Mouse (Mus musculus) small intestine, adult 2 months (tissue): Measurements from ENCODE around the gene Efemp2. TPM values are rescaled to one million over a fixed set of nuclear protein-coding genes. Genes with fewer than 3 reads are reported as not detected.

Source experiments
- H3K27ac ChIP-seq: fragments of 200-500 bp; 2 replicates; pipeline ENCODE4 v1.5.1; 2012; ENCODE audit warnings: low read depth, low read length, control low read depth, inconsistent platforms; ENCODE audit not compliant: insufficient read depth
- H3K27me3 ChIP-seq: fragments of 200-500 bp; 2 replicates; pipeline ENCODE4 v1.6.1; 2012; ENCODE audit warnings: mild to moderate bottlenecking, moderate library complexity, low read length, inconsistent platforms; ENCODE audit not compliant: control insufficient read depth, insufficient read depth
- H3K36me3 ChIP-seq: fragments of 200-500 bp; 2 replicates; pipeline ENCODE4 v1.6.1; 2012; ENCODE audit warnings: mild to moderate bottlenecking, low read length, control low read depth, inconsistent platforms; ENCODE audit not compliant: control insufficient read depth, insufficient read depth
- H3K4me1 ChIP-seq: fragments of 200-500 bp; 2 replicates; pipeline ENCODE4 v1.6.1; 2012; ENCODE audit warnings: low read length, inconsistent platforms, mixed read lengths; ENCODE audit not compliant: control insufficient read depth, insufficient read depth, insufficient read length
- H3K4me3 ChIP-seq: fragments of 200-500 bp; 2 replicates; pipeline ENCODE4 v1.5.1; 2012; ENCODE audit warnings: low read depth, mild to moderate bottlenecking, control low read depth, inconsistent platforms, low read length, moderate library complexity
- CTCF ChIP-seq: fragments of 200-500 bp; IDR thresholded peaks from 2 replicates; pipeline ENCODE4 v1.5.1; 2012; ENCODE audit warnings: low read depth, mild to moderate bottlenecking, control low read depth, inconsistent platforms, low read length, moderate library complexity, mixed read lengths; ENCODE audit not compliant: insufficient replicate concordance, insufficient read length; ENCODE audit errors: extremely low read depth
- POLR2A ChIP-seq: fragments of 200-500 bp; IDR thresholded peaks from 2 replicates; pipeline ENCODE4 v1.6.1; 2012; ENCODE audit warnings: low read depth, mild to moderate bottlenecking, control low read depth, inconsistent platforms, low read length, moderate library complexity
- WGBS: fragments of 180-500 bp; shearing (Covaris S2); methylation state at CpG from one replicate; pipeline ENCODE4 v1.1.7; 2018; 5-methylcytosine and 5-hydroxymethylcytosine counted together
- polyA plus RNA-seq: library from polyadenylated mRNA; depleted of rRNA; stranded (reverse); fragments of >200 nt; gene quantifications from 2 replicates; pipeline ENCODE4 v1.2.3, GENCODE M21; 2012

Efemp2 gene
- polyA plus RNA-seq, 1 experiment, result 26.5 TPM

GRCm38 (mm10) chr19:5444954-5445353 lies 28.8 kb upstream of the Efemp2 start:
- Histone ChIP-seq H3K27ac (no peak overlapping the region), H3K36me3 (no peaks in the 10 kb centered on the region), H3K4me1 (peaks cover 13% of the 10 kb centered on the region), H3K4me3 (no peak overlapping the region), H3K27me3 (peaks cover 17% of the 10 kb centered on the region)
- 35% methylated on average over 7 of the region's 7 CpGs for WGBS
- TF ChIP-seq CTCF, result no peak
- no peak for TF ChIP-seq POLR2A

DNA sequence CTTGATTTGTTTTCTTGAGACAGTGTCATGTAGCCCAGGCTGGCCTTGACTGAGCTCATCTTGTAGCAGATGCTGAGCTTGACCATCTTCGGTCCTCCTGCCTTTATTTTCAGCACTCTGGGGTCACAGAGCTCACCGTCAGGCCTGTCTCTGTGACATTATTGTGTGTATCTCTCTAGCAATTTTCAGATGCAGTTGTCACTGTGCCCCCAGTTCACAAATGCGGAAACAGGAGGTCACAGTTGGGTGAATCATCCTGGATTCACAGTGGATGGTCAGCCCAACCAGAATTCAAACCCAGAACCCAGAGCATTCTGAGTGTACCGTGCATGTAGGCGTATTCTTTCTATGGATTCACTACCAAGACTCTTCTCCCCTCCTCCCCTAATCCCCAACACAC lies 28.0 kb upstream of the Efemp2 start:
- Histone ChIP-seq H3K4me3 (no peak overlapping the region), H3K27ac (no peak overlapping the region), H3K4me1 (peaks cover 13% of the 10 kb centered on the region), H3K36me3 (no peaks in the 10 kb centered on the region), H3K27me3 (peaks cover 17% of the 10 kb centered on the region)
- TF ChIP-seq CTCF (no peak), POLR2A (no peak)
- WGBS, result 94% methylated on average over 5 of the region's 5 CpGs

- Histone ChIP-seq H3K36me3 (no peaks in the 10 kb centered on the region), H3K4me1 (peaks cover 13% of the 10 kb centered on the region), H3K27me3 (peaks cover 17% of the 10 kb centered on the region), H3K27ac (no peak within 1 kb of the TSS), H3K4me3 (peak within 1 kb of the TSS; percentile 79)
- WGBS, result under 1% methylated on average over 70 of the region's 70 CpGs
- TF ChIP-seq CTCF, result no peak
- no peak for TF ChIP-seq POLR2A
Observed at GRCm38 (mm10) chr19:5447515-5448353, 26.0 kb upstream of the Efemp2 start, which contains the start of gene Fosl1. TSS of gene Fosl1 (plus strand) at chr19:5447547.

GRCm38 (mm10) chr19:5448354-5449150 lies 25.2 kb upstream of the Efemp2 start:
- Histone ChIP-seq H3K27me3 (peaks cover 17% of the 10 kb centered on the region), H3K4me3 (peak overlapping the region; percentile 79), H3K27ac (no peak overlapping the region), H3K36me3 (no peaks in the 10 kb centered on the region), H3K4me1 (peaks cover 13% of the 10 kb centered on the region)
- TF ChIP-seq CTCF, result no peak
- no peak for TF ChIP-seq POLR2A
- WGBS, result 5% methylated on average over 36 of the region's 36 CpGs

DNA sequence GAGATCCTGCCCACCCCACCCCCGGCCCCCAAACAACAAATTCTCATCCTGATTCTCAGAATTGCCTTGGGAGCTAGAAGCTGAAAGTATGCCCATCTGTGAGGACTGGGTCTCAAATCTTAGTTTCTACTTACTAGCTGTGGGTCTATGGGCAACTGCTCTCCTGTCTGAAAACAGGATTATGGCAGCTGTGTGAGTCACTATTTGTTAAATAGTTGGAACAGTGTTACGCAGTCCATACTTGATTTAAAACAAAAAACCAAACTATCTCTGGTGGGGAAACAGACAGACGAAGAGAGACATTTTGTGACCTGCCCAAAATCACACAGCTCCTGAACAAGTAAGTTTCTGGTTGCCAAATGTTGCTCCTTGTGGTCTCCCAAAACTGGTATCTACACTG lies 24.1 kb upstream of the Efemp2 start:
- Histone ChIP-seq H3K27me3 (peaks cover 17% of the 10 kb centered on the region), H3K36me3 (no peaks in the 10 kb centered on the region), H3K4me1 (peaks cover 13% of the 10 kb centered on the region), H3K27ac (no peak overlapping the region), H3K4me3 (no peak overlapping the region)
- no peak for TF ChIP-seq POLR2A
- TF ChIP-seq CTCF, result no peak
- WGBS, result 68% methylated on average over 3 of the region's 3 CpGs

DNA sequence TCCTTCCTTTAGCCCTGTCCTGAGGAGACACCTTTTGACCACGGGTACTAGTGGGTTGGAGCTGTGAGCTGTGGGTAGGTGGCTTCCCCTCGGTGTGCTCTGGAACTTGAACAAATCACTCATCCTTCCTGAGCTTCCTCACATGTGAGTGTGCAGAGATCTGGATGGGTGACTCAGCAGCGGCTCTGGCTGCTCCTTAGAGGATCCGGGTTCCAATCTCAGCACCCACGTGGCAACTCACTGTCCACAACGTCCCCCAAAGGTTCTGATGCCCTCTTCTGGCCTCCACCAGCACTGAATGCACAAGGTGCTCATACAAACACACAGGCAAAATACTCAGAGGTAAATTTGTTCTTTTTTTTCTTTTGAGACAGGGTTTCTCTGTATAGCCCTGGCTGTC lies 22.0 kb upstream of the Efemp2 start:
- no peak overlapping the region for H3K4me3 ChIP-seq
- H3K27me3 ChIP-seq, result peaks cover 17% of the 10 kb centered on the region
- no peaks in the 10 kb centered on the region for H3K36me3 ChIP-seq
- H3K4me1 ChIP-seq, result peaks cover 23% of the 10 kb centered on the region
- TF ChIP-seq POLR2A (no peak), CTCF (no peak)
- WGBS, result 73% methylated on average over 6 of the region's 6 CpGs
- H3K27ac ChIP-seq, result no peak overlapping the region

- Histone ChIP-seq H3K4me3 (no peak overlapping the region), H3K27ac (no peak overlapping the region), H3K27me3 (no peaks in the 10 kb centered on the region; the same call in none of the 2 replicates), H3K36me3 (no peaks in the 10 kb centered on the region), H3K4me1 (peaks cover 10% of the 10 kb centered on the region)
- no peak for TF ChIP-seq POLR2A
- TF ChIP-seq CTCF, result no peak
- WGBS, result 83% methylated on average over 12 of the region's 12 CpGs
Observed at GRCm38 (mm10) chr19:5455037-5455436, 18.7 kb upstream of the Efemp2 start.

DNA sequence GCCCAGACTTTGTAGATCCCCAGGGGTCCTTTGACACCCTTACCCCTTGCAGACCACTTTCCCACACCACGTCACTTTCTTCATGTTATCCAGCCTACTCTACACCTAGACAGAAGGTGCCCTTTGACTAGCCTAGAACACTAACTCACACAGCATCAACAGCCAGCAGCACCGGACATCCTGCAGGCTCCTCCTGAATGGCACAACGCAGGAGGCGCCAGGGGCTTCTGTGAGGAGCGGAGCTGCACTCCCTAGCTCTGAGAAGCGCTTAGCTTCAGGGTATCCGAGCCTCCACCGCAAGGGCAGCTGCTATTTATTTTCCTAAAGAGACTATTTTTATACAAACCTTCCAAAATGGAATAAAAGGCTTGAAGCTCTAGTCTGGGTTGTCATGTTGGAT lies 18.2 kb upstream of the Efemp2 start:
- no peaks in the 10 kb centered on the region for H3K36me3 ChIP-seq
- no peak overlapping the region for H3K27ac ChIP-seq
- H3K27me3 ChIP-seq, result no peaks in the 10 kb centered on the region
- H3K4me1 ChIP-seq, result peaks cover 10% of the 10 kb centered on the region
- 80% methylated on average over 8 of the region's 8 CpGs for WGBS
- TF ChIP-seq POLR2A (no peak), CTCF (no peak)
- H3K4me3 ChIP-seq, result peak overlapping the region; percentile 28
